Mouse (Mus musculus): ENCODE measurements around the gene Cdc42bpg. TPM values are rescaled to one million over a fixed set of nuclear protein-coding genes. Genes with fewer than 3 reads are reported as not detected.
"Not testable (repeated sequence)": the region's sequence is repeated elsewhere in the genome, so short reads cannot be mapped to it uniquely, and the experiment has no call there.

The Cdc42bpg gene
- total RNA-seq, 4 experiments from 2014 or later: 14.7 to 17.1 (median 15.4) TPM

DNA sequence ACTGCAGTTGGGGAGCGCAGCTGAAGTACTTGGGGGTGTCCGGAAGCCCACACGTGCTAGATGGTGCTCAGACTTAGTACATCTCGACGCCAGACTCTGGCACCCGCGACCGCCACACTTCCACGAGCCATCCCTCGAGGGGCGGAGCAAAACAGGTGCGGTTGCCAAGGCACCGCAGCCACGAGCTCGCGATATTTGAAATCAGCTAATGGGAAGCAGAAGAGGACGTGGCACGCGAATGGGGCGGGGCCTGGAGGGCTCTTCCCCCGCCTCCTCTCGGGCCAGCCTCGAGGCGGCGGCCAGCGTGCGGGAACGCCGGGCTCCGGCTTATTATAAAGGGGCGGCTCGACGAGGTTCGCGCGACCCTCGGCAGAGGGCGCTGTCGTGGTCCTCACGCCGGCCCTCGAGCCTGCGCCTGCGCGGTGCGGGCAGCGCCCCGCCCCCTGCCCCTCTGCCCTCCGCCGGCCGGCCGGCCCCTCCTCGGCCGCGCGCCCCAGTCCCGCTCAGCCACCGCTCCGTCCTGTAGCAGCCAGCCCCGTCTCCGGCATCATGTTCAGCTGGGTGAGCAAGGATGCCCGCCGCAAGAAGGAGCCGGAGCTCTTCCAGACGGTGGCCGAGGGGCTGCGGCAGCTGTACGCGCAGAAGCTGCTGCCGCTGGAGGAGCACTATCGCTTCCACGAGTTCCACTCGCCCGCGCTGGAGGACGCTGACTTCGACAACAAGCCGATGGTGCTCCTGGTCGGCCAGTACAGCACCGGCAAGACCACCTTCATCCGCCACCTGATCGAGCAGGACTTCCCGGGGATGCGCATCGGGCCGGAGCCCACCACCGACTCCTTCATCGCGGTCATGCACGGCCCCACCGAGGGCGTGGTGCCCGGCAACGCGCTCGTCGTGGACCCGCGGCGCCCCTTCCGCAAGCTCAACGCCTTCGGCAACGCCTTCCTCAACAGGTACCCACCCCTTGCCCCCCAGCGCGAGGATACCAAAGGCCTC is 29.5 kb upstream of the Cdc42bpg start, which contains the start of gene Ehd1:
TSS of gene Ehd1 (plus strand) at position 300 of the 996 bp plus-strand sequence.
- DNase-seq (ENCODE audit: low spot score): peak; percentile 95

DNA sequence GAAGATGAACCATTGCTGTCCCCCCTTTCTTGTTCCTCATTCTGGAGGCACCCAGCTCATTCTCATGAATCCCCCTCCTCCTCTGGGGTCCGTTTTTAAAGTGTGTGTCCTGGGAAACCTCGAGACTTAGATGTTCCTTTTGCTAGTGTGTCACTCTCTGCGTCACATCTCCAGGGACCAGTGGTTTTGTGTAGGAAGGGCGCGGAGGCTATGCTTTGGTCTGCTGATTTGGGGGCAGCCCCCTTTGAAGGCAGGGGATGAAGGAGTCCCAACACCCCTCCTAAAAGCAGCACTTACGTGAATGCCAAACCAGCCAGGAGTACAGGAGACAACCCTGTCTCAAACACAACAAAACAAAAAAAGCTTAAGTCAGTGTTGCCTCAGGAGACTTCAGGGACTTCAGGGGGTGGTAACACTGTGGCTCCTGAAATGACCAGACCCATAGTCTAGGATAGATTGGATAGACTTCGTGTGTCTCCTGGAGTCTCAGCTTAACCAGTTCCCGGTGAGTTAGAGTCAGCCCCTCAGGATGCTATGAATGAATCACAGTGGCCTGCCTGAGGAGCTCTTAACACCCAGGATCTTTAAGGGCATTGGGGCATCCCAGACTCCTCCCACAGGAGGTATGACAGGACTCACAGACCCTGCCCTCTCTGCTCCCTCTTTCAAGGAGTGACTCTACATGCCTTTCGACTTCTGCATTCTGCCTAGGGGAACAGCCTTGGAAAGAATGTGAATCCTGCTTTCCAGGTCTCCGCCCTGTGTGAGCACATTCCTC is 28.4 kb upstream of the Cdc42bpg start:
- DNase-seq (ENCODE audit: low spot score): peak; percentile 92

DNA sequence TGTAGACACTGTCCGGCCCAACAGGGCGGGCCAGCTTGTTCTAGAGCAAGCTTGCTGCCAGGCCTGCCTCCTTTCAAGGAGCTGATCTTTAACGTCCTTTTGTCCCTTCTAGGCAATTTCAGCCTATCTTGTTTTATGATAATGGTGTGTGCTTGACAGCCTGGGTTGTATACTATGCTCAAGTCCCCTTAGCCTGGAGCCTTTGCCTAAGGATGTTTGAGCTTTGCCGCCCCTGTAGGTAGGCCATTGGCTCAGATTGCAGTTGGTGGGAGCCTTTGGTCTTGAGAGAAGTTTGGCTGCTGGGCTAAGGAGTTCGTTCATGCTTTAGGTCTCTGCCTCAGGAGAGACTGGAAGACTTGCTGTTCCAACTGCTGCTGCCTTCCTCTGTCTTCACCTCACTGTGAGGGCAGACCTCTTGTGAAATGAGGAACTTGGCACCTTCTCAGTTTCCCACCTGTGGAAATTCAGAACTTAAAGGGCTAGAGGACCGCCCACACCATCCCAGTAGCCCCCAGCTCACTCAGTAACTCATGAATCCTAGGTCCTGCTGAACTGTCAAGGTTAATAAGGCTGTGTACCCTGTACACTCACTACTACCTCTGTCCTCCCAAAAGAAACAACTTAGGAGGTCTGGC is 27.7 kb upstream of the Cdc42bpg start:
- DNase-seq (ENCODE audit: low spot score): no peak

DNA sequence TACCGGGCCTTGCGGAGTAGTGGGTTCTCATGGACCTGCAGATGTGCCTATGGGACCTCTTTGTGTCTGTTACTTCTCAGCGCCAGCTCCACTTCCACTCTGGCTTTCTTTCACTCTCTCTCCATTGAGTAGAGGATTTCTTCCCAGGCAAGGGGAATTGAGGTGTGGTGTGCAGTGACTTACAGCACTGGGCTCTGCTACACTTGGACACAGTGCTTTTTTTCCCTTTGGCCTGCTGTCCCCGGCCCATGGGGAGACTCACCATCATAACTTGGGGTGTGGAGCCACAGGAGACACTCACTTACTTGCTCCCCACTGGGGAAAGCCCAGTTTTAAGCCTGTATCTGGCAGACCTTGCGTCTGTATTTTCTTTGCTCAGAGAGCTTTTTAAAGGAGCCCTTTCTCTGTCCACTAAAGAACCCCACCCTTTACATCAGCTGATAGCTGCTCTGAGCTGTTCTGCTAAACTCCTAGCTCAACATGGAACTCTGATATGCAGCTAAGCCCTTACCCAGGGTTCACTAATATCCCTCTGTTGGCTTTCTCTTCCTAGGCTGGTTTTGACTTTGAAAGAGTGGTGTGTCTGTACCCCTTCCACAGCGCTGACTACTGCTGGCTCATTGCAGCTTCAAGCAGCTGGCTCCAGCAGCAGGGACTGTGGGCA is 26.6 kb upstream of the Cdc42bpg start:
- no peak for DNase-seq (ENCODE audit: low spot score)

DNA sequence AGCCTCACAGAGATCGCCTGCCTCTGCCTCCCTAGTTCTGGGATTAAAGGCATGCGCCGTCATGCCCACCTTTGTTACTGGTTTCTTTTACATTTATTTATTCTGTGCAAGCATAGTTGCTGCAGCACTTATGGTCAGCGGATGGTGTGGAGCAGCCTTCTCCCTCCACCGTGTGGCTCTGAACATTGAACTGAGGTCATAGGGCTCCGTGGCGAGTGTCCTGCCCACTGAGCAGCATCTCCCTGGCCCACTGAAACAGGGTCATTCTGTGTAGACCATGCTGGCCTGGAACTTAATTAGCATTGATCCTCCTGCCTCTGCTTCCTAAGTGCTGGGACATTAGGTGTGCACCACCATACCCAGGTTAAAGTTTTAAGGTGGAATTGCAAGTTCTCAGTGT is 25.7 kb upstream of the Cdc42bpg start:
- DNase-seq (ENCODE audit: low spot score): no peak

DNA sequence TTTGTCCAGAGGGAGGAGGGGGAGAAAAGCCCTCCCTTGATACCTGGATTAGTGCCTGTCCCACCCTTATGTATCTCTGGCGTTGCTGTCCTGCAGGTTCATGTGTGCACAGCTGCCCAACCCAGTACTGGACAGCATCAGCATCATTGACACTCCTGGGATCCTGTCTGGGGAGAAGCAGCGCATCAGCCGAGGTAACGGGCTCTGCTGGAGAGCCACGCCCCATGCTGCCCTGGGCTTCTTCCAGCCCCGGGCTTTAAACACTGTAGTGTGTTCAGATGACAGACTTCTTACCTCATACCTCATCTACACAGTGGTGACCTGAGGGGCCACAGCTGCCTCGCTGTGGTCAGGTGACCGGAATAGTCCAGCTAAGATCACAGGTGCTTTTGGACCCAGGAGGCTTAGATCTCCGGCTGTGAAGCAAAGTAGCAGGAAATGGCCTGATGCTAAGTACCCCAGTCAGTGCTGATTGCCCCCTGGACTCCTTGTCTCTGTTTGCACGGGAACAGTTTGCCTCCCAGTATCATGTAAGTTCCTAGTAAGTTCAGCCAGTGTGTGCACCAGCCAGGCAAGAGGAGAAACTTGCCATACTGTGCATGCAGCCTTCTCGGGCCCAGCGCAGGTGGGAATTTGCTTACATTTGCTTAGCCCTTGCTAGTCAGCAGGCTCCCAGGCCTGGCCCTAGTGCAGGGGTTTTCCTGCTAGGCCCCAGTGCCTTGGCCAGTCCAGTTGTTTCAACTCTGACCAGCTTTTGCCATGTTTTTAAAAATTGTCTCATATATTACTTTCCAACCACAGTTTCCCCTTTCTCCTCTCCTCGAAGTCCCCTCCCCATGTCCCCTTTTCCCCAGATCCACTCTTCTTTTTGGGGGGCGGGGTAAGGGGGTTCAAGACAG is 24.9 kb upstream of the Cdc42bpg start:
- no peak for DNase-seq (ENCODE audit: low spot score)

DNA sequence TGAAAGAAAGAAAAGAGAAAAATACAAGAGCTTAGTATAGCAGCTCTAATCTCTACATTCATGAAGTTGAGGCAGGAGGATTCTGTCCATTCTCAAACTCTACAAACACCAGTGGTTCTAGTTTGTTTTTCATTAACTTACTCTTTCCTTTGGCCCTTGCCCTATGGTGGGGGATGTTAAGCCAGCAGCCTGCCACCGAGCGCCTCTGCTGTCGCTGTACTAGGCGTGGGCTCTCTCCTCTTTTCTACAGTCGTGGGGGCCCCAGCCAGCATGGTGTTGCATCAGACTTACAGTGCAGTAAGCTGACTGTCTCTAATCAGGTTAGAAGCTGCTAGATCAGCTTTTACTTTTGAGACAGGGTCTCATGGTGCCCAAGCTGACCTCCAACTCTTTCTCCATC is 23.3 kb upstream of the Cdc42bpg start:
- no peak for DNase-seq (ENCODE audit: low spot score)

DNA sequence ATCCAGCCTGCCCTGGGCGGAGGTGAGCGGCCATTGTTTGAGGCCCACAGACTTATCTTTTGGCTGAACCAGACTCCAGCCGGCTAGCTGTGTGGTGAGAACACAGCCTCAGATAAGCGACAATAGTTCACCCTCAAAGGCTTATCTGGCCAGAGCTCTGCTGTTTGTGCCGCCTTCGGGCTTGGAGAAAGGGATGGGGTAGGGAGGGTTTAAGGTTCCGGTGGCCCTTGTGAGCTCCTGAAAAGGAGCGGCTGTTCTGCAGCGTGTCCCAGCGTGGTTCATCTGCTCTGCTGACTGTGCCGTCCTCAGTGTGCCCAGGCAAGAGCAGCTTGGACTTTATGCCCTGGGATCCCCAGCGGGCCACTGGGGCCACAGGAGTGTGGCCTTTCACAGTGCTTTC is 21.8 kb upstream of the Cdc42bpg start:
- DNase-seq (ENCODE audit: low spot score): no peak

DNA sequence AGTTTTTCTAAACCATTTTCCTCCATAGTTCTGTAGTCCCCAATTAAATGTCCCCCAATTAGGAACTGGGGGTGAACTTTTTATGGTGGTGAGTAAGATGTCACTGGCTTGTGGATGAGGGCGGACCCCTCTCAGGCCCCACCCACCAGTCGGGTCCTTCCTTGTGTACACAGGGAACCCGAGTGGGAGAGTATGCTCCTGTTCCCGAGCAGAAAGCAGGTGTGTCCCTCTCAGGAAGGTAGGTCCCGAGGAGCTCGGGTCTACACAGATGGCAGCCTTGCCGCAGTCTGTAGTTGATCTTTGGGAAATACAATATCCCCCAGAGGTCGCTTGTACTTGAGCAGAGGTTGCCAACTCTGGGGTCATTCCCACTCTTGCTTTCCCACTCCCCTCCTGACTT is 21.0 kb upstream of the Cdc42bpg start:
- DNase-seq (ENCODE audit: low spot score): no peak

DNA sequence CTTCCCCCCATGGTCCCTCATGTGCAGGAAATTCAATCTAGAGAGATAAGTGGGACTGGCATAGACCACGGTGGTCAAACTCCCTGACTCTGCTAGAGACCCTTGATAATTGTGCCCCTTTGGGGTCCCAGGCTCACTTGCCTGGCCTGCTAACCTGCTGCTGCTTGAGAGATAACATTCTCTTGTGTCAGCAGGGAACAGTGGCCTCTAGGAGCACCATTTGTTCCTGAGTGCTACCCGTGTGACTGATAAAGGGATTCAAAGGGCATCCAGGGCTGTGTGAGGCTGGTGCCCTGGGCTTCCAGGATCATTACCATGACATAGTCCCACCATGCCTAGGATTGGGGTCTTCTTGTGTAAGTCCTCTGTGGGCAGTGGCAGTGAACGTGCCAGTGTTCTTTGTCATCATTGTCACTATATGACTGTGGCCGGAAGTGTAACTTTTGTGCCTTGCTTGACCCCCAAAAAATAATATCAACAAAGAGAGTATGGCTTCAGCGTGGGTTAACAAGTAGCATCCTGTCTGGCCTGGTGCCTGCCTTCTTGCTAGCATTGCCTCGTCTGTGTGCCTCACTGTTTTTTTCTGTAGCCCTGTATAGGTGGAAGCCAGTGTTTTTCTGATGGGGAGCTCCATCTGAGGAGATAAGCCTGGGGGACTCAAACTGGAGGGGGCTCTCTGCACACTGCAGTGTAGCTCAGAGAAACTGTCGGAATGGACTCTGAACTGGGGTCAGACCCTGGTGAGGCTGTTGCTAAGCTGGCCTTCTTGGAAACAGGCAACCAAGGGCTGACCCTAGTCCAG is 20.4 kb upstream of the Cdc42bpg start:
- DNase-seq (ENCODE audit: low spot score): no peak

DNA sequence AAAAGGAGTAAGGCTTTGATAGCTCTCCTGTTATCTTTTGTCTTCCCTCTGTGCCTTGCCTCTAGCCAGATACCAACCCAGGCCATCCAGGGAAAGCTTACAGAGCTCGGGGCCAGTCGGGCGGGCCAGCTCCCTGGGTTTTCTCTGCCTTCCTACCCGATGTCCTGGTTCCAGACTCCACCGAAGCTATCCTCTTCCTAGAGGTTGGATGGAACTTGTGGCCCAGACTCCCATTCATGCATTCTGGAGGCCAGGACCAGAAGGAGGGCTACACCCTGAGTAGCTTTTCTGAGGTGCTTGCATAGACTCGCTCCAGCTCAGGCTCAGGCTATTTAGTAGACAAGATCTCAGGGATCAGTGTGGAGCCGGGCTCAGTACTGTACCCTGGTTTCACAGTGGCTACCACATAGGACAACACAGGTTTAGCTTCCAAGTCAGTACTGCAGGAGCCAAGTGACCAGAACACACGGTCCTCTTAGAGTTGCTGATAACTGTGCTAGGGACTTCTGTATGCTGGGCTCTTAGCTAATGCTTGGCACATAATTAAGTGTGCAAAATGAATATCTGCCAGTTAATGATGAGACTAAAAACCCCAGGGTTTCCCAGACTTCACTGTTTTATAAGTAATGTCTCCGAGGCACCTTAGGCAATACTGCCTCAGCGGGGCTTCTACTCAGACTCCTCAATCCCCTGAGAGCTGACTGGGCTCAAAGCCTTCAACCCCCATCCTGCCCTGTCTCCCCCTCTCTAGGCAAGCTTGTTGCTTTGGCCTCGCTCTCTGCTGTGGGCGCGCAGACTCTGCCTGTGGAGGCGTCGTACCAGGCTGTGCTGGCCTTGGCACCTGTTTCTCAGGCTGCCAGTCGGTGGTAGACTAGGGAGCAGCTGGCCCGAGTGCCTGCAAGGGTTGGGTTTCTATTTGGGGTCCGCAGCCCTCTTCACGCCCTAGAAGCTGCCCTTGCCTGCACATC is 19.5 kb upstream of the Cdc42bpg start:
- DNase-seq (ENCODE audit: low spot score): peak; percentile 77

DNA sequence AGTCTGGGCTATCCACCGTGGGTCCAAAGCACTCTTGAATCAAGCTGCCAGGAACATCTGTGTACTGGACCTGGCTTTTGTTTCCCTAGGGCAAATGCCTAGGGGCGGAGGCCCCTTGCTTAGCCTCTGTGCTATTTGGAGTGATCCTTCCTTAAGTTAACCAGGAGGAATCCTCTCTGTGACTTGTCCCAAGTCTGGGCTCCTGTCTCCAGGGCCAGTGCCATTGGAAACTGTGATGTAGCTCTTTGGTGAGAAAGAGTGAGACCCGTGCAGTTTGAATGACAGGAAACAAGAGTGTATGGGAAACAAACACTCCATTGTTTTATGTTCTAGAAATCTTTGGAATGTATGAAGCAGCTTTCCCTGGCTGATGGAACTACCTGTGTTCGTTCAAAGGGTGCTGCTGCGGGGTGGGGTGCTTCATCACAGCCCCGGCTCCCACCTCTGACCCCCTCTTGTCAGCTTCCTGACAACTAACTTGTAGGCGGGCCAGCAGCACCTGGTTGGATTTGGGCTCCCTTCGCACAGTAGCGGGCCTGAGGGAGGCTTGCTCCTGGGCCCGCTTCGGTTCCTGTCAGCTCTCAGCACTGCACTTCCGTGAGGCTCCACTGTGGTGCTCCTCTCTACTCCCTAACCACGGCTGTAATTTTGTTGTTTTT is 17.9 kb upstream of the Cdc42bpg start:
- DNase-seq (ENCODE audit: low spot score): peak; percentile 66

DNA sequence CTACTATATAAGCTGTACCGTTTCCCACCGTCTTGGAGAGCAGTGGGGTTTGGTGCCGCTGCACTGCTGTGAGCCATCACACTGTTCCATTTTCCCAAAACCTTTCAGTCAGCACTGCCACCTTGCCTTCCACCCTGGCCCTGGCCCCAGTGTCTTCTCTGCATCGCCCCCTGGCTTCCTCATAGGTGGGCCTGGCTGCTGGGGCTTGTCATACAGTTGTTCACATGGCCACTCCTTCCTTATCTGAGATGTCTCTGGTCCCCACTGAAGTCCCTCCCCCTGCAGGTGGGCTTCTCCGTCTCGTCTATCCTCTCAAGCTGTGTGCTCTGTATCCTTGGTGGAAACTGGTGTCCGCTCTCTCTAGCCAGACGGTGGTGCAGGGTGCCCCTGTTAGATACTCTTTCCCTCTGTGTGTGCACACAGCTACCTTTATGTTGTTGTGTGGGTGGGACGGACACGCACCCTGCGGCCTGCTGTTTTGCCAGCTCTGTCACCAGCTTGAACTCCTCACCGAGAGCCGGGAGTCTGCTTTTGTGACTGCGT is 16.5 kb upstream of the Cdc42bpg start:
- no peak for DNase-seq (ENCODE audit: low spot score)

DNA sequence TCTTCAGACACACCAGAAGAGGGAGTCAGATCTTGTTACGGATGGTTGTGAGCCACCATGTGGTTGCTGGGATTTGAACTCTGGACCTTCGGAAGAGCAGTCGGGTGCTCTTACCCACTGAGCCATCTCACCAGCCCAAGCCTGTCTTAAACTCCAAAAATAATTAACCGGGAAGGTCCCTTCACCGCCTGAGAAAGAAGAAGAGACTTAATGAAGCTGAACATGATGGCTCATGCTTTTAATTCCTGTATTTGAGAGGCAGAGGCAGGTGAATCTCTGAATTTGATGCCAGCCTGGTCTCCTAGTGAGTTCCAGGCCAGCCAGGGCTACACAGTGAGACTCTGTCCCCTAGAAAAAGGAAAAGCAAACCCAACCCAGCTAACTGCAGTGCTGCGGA is 15.5 kb upstream of the Cdc42bpg start:
- DNase-seq (ENCODE audit: low spot score): not testable (repeated sequence)

DNA sequence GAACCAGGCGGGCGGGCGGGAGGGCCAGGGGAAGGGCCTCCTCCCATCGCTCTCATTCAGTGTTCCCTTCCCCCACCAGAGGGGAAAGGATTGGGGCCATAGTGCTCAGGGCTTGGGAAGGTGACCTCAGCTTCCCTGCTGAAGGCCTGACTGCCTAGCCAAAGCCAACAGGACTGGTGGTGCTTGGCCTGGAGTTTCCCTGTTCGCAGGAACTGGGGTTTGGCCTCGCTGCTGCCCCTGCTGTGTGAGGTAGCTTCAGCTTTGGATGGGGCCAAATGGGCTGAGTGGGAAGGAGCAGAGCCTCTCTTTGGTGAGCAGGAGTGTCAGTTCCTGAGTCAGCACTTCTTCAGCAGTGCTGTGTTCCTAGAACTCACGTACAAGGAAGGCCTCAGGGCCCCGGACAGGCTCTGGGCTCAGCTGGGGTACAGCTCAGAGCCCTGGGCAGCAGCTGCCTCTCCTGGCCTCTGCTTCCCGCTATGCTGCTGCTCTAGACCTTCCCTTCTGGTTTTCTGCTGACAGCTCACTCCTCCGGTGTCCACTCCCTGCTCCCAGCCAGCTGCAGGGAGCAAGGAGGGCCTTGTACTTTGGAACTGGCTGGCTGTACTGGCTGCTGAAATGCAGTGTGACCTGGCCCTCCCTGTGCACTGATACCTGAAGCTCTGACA is 15.0 kb upstream of the Cdc42bpg start:
- DNase-seq (ENCODE audit: low spot score): peak; percentile 68

DNA sequence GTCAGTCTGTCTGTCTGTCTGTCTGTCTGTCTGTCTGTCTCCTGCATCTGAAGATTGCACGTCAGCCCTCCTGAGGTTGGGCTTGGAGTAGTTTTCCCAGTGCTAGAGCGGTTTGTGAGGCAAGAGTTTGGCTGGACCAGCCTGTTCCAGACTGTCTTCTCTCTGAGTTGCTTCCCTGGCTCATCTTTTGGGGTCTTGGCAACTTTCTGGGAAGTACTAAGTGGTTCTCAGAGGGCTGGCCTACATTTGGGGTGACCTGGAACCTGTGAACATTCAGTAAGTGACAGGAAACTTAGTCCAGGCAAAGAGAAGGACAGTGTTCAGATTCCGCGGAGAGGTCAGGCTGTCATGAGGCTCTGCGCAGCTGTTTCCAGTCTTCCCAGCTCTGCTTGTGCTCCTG is 14.0 kb upstream of the Cdc42bpg start:
- no peak for DNase-seq (ENCODE audit: low spot score)

DNA sequence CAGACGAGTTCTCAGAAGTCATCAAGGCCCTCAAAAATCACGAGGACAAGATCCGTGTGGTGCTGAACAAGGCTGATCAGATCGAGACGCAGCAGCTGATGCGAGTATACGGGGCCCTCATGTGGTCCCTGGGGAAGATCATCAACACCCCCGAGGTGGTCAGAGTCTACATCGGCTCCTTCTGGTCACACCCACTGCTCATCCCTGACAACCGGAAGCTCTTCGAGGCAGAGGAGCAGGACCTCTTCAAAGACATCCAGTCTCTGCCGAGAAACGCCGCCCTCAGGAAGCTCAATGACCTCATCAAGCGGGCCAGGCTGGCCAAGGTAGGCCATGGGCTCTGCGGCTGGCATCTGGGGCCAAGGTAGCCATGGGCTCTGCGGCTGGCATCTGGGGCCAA is 12.0 kb upstream of the Cdc42bpg start:
- no peak for DNase-seq (ENCODE audit: low spot score)
